Mouse (Mus musculus) activated CD4-positive, CD25-positive, alpha-beta regulatory T cell, adult 9 weeks (primary cell): ENCODE data around the gene Gm13287. TPM values are rescaled to one million over a fixed set of nuclear protein-coding genes. Genes with fewer than 3 reads are reported as not detected.

Source experiments
- polyA plus RNA-seq: library from polyadenylated mRNA; unstranded; fragments of 100-300 nt; shearing (Covaris generic); gene quantifications from one replicate; pipeline ENCODE4 v1.2.1, GENCODE M21; 2017

Gm13287 gene
- not detected for polyA plus RNA-seq

GRCm38 (mm10) chr4:88802954-88803353, at the start of gene Gm13287:
TSS of gene Gm13287 (plus strand) at chr4:88803254.

GRCm38 (mm10) chr4:88754818-88755340, 48.2 kb upstream of the Gm13287 start, which contains the start of gene Gm13271:
TSS of gene Gm13271 (plus strand) at chr4:88754868.

GRCm38 (mm10) chr4:88759610-88760268, 43.3 kb upstream of the Gm13287 start, which contains the start of gene Gm13283:
TSS of gene Gm13283 (plus strand) at chr4:88760119.

GRCm38 (mm10) chr4:88773534-88773933, 29.5 kb upstream of the Gm13287 start, which contains the start of gene Gm13290:
TSS of gene Gm13290 (plus strand) at chr4:88773834.

GRCm38 (mm10) chr4:88776622-88777021, 26.4 kb upstream of the Gm13287 start, which contains the start of gene Gm13289:
TSS of gene Gm13289 (plus strand) at chr4:88776922.

GRCm38 (mm10) chr4:88779550-88779949, 23.5 kb upstream of the Gm13287 start, which contains the start of gene Gm13272:
TSS of gene Gm13272 (plus strand) at chr4:88779850.

GRCm38 (mm10) chr4:88781831-88782230, 21.2 kb upstream of the Gm13287 start, which contains the start of gene Ifnz:
TSS of gene Ifnz (plus strand) at chr4:88782131.

GRCm38 (mm10) chr4:88785409-88785808, 17.6 kb upstream of the Gm13287 start, which contains the start of gene Gm13276:
TSS of gene Gm13276 (plus strand) at chr4:88785709.

GRCm38 (mm10) chr4:88788402-88788801, 14.7 kb upstream of the Gm13287 start, which contains the start of gene Gm13277:
TSS of gene Gm13277 (plus strand) at chr4:88788632.

GRCm38 (mm10) chr4:88791250-88791649, 11.8 kb upstream of the Gm13287 start, which contains the start of gene Gm13278:
TSS of gene Gm13278 (plus strand) at chr4:88791550.

GRCm38 (mm10) chr4:88793936-88794675, 8.9 kb upstream of the Gm13287 start, which contains the start of gene Gm13275:
TSS of gene Gm13275 (plus strand) at chr4:88794487.

GRCm38 (mm10) chr4:88797097-88797496, 6.0 kb upstream of the Gm13287 start, which contains the start of gene Gm13279:
TSS of gene Gm13279 (plus strand) at chr4:88797397.

GRCm38 (mm10) chr4:88799365-88799764, 3.7 kb upstream of the Gm13287 start, which contains the start of gene Gm13285:
TSS of gene Gm13285 (plus strand) at chr4:88799665.

GRCm38 (mm10) chr4:88805231-88805630, 2.2 kb downstream of the Gm13287 start, which contains the start of gene Gm13288:
TSS of gene Gm13288 (plus strand) at chr4:88805531.

GRCm38 (mm10) chr4:88815928-88816327, 12.9 kb downstream of the Gm13287 start, which contains the start of gene Ifna7:
TSS of gene Ifna7 (plus strand) at chr4:88816228.

GRCm38 (mm10) chr4:88819659-88820058, 16.6 kb downstream of the Gm13287 start, which contains the start of gene Ifna11:
TSS of gene Ifna11 (plus strand) at chr4:88819959.

GRCm38 (mm10) chr4:88827116-88827515, 24.1 kb downstream of the Gm13287 start, which contains the start of gene Ifna6:
TSS of gene Ifna6 (plus strand) at chr4:88827416.

GRCm38 (mm10) chr4:88835225-88835624, 32.2 kb downstream of the Gm13287 start, which contains the start of gene Ifna5:
TSS of gene Ifna5 (plus strand) at chr4:88835525.

GRCm38 (mm10) chr4:88841438-88841911, 38.4 kb downstream of the Gm13287 start, which contains the start of gene Ifna4:
TSS of gene Ifna4 (plus strand) at chr4:88841861.

GRCm38 (mm10) chr4:88849698-88850097, 46.6 kb downstream of the Gm13287 start, which contains the start of gene Ifna1:
TSS of gene Ifna1 (plus strand) at chr4:88850087.

